Mouse (Mus musculus): ENCODE data around the gene Selenbp2.
"Not testable (repeated sequence)": the region's sequence is repeated elsewhere in the genome, so short reads cannot be mapped to it uniquely, and the experiment has no call there.

Selenbp2 gene

DNA sequence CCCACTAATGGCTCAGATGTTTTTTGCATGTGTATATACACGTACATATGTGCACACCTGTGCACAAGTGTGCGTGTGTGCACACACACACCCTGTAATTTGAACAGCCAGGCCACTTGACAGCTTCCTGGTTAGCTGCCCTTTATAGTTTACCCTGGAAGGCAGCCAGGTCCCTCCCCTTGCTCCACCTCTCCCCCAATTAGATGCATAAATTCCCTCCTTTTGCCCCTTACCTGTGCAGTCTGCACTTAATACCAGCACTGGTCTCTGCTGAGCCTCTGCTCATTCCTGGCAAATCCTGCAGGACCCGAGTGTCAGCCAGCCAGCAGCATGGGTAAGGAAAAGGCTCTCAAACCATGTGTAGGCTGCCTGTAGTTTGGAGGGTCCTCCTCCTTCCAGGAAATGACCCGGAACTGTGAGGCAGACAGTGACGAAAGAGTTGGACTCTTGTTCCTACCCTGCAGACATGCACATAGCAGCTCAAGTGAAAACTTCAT lies at the start of gene Selenbp2:
Gene Selenbp2 (plus strand): TSS at position 228 of the 497 bp plus-strand sequence.
- DNase-seq (ENCODE audit: low spot score in 2 of 2), result peak; percentile 19 to 50

DNA sequence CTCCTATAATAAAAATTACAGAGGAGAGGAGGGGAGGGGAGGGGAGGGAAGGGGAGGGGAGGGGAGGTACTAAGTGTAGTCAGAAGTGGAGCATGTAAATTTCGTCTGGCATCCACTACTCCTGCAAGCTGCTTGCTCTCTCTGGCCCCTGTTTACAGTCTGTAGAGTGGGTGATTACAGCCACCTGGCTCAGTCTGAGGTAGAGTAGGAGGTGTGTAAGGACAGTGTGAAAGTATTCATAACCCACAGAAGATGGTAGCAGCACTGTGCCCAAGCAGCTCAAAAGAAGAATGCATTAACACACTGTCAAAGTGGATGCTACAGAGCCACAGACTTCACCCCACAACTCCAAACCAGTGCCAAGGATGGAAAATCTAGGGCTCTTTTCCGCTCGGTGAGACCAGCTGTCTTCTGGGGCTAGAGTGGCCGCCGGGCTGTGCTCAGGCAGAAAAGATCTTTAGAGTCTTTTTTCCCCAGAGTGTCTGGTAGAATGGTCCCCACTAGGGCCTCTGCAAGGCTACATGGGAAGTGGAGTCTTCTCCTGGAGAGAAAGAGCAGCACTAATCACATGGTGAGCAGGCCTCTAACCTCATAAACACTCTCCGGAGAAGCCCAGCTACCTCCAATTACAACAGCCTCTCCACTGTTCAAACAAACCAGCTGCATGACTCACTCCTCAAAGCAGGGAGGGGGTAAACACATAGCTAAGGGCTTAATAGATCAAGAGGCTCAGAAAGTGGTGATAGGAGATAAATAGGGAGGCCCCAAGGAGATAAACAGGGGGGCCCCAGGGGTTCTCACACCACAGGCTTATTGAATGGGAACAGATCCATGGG lies 44.4 kb upstream of the Selenbp2 start:
- DNase-seq (ENCODE audit: low spot score in 2 of 2), result peak; percentile 41 to 47

DNA sequence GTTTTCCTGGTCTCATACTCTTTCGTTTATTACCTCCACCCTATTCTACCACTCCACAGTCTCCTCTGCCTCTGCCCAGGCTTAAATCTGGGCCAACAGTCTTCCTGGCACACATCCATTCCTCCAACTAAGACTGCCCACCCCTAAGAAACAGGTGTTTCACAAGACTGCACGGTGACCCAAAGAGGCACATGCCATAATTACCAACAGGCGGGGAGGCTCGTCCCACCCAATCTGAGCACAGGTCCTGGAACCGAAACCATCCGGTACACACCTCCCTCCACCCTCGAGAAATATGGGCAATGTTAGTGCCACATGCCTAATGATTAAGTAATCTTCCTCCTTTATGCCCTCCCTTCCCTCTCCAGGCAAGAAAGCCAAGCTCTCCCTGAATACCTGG lies 42.9 kb upstream of the Selenbp2 start:
- peak; percentile 27 to 39 for DNase-seq (ENCODE audit: low spot score in 2 of 2)

DNA sequence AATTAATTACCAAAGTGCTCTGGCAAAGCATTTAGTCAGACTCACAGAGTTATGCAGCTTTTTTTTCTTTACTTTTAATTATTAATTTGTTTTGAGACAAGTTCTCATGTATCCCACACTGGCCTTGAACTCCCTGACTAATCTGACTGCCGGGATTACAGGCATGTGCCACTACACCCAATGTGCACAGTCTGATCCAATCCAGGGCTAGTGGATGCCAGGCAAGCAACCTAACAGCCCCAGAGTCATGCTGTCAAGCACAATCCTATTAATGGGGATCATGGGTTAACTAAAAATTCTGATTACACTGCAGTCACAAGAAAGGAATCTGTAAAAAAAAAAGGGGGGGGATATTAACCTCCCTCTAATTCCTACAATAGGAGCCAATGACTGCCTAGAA lies 39.4 kb upstream of the Selenbp2 start:
- DNase-seq (ENCODE audit: low spot score in 2 of 2), result not testable (repeated sequence)

DNA sequence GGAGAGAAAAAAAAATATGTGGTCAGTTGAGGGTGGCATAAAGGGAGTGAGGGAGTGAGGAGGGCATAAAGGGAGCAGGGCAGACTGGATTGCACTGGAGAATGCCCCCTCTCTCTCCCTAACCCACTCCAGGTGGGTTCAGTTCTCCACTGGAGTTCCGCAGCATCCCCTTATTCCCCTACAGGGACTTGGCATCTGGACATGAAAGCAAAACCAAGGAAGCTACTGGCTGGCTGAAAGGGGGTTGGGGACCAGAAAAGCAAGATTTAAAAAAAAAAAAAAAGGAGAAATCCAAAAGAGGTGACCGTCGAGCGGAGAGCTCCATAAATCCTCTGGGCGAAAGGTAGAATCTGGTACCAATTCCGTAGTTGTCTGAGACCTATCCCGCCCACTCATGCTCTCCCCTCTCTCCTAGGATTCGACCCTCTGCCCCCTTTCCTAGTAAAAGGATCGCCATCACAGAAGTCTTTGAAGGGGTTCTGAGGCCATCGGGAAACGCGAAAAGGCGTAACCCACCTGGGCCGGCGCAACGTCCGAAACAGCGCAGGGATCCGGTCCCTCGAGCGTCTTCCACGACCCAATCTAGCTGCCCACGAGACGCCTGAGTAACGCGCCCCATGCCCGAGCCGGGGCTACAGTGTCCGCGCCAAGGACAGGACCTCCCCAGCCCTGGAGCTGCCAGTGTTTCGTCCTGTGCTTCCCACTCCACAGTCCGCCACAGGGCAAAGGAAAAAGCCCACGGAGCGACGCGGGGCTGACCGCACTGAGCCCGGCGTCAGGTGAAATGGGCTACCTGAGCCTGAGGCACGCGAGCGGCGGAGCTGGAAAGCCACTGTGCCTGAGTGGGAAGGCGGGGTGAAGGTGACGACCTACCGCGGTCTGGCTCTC lies 35.3 kb upstream of the Selenbp2 start:
- not testable (repeated sequence) for DNase-seq (ENCODE audit: low spot score in 2 of 2)

DNA sequence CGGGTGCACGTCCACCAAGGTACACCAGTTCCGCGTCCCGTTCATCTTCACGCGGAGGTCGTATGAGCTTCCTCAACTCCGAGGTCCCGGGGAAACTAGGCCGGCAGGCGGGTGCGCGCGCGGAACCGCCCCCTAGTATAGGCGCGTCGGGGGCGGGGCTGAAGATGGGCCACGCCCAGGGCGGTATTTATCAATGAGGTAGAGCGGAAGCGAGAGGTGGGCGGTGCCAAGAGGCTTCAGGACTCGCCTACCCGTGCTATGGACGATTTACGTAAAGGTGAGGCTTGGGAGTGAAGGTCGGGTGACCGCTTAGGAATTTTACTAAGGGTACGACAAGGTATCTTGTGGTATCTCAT lies 34.6 kb upstream of the Selenbp2 start, which contains the start of gene Tuft1:
Gene Tuft1 (minus strand): TSS at position 133 of the 356 bp plus-strand sequence.
- DNase-seq (ENCODE audit: low spot score in 2 of 2), result peak; percentile 73 to 81

DNA sequence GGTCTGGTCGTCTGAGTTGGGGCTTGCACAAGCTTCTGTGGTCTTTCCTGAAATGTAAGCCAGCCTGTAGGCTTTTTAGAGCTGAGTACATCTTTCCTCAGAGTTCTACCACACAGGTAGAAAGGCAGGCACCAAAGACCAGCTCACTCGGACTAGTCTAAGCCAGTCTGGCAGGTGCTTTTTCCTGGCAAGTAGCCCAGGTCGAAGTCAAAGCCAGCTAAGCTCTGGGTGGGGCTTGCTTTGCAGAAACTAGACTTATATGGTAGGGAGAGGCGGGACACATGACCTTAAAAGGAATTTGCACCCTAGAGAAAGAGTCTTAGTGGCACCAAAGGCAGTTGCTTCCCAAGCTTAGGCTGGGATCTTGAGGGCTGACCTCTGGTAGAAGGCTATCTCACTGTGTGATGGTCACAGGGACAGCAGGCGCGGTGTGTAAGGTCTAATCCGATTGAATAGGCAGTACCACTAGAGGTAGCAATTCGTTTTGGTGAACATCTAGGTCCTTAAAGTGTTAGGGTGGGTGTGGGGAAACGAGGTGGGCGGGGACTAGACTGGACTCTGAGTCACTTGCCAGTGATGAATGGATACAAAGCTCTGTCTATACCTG lies 34.1 kb upstream of the Selenbp2 start:
- DNase-seq (ENCODE audit: low spot score in 2 of 2), result not testable (repeated sequence)

DNA sequence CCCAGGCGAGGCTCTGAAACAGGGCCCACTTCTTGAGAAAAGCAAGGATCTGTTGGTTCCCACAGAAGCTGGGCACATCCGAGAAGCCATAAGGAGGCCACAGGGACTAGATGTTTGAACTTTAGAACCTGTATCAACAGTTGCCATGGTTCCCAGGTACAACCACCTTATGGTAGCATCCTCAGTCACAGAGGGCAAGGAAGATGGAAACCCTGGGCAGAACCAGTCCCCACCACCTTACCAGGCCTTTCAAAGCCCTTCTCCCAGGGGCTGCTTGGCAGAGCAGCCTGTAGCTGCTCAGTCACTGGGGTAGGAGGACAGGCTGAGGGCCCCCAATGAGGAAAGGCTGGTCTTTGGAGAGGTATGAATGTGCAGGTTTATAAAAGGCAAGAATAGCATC lies 32.5 kb upstream of the Selenbp2 start:
- DNase-seq (ENCODE audit: low spot score in 2 of 2), result not testable (repeated sequence)

DNA sequence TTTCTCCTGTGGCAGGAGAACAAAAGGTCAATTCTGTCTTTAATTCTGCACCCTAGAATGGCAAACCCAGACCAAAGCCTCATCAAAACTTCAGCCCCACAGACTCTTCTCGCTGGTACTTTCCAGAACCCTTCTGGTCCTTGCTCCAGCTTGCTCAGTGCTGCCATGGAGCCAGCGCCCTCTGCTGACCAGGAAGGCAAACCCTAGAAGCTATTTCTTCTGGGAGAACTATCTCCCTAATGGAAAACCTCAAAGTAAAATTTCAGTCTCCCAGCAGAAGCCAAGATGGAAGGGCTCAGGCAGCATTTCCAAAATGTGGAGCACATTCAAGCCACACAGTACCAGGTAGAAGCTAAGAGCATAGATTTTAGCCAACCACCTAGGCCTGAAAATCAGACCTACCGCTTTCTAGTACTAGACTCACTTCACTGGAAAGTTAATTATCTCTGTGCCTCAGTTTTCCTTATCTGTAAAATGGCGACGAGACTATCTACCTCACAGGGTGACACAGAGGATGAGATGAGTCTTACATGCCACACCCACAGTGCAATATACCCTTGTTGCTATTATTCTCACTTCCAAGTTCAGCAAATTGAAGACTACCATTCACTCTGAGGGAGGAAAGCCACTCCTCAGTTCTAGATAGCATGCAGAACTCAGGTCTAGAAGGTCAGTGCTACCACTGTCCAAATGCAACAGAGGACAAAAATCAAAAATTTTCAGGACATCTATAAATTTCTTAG lies 28.1 kb upstream of the Selenbp2 start:
- DNase-seq (ENCODE audit: low spot score in 2 of 2), result not testable (repeated sequence)

DNA sequence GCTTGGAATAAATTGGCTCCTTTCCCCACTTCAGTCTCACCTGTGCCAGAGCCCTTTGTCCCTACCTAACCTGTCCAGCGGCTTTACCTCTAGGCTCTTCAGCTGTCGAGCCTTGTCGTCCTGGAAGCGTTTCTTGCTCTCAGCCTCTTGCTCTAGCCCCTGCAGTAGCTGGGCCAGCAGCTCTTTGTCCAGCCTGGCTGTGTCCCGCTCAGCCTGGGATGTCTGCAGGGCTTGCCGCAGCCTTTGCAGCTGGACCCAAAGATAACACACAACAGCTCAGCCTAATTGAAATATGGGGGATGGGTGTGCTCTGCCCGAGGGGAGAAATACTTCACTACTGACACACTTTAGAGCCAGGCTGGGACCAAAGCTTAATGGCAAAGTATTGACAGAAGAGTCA lies 27.5 kb upstream of the Selenbp2 start:
- DNase-seq (ENCODE audit: low spot score in 2 of 2), result not testable (repeated sequence)

DNA sequence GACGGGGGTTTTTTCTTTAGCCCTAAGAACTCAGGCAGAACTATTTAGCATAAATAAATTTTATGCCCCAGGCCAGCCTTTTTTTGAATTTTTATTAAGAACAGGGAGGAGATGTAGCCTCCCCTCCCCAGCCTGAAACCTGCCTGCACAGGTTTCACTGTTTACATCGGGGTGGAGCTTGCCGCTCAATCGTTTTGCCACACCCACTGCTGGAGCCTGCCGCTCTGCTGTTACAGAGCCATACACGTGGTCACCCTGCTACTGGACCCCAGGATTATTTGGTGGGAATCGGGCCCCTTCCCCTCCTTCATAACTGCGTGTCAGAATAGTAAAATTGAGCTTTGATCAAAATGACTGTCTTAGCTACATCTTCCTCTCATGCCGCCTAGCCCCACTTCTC lies 18.3 kb upstream of the Selenbp2 start:
- not testable (repeated sequence) for DNase-seq (ENCODE audit: low spot score in 2 of 2)

DNA sequence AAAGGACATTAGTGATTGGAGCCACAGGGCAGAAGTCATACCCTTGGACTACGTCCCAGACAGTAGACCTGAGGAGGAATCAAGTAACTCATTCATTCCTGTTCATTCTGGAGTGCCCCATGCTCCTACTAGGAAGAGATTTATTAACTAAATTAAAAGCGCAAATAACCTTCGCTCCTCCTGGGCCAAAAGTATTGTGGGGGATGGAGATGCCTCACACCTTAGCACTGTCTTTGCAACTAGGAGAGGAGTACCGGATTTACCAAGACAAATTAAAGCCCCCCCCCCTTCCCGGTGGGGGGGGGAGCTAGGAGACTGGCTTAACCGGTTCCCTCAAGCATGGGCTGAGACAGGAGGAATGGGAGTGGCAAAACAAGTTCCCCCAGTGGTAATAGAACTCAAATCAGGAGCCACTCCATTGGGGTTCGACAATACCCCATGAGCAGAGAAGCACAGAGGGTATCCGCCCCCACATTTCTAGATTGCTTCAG lies 14.0 kb upstream of the Selenbp2 start:
- peak; percentile 56 to 63 for DNase-seq (ENCODE audit: low spot score in 2 of 2)

DNA sequence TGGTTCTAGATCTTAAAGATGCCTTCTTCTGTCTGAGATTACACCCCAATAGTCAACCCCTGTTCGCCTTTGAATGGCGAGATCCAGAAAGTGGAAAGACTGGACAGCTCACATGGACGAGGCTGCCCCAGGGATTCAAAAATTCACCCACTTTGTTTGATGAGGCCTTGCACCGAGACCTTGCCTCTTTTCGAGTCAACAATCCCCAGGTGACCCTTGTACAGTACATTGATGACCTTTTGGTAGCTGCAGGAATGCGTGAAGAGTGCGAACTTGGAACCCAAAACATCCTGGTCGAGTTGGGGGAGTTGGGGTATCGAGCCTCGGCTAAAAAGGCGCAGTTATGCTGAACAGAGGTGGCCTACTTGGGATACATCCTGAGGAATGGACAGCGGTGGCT lies 13.3 kb upstream of the Selenbp2 start:
- not testable (repeated sequence) for DNase-seq (ENCODE audit: low spot score in 2 of 2)

DNA sequence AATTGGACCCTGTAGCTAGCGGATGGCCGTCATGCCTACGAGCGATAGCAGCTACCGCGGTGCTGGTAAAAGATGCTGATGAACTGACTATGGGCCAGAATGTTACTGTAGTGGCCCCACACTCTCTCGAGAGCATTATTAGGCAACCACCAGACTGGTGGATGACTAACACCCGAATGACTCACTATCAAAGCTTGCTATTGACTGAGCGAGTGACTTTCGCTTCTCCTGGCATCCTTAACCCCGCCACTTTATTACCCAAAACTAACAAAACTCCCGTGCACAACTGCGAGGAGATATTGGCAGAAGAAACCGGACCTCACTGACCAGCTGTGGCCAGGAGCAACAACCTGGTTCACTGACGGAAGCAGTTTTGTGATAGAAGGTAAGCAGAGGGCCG lies 12.6 kb upstream of the Selenbp2 start:
- peak in 1 of 2 experiments; percentile 46 for DNase-seq (ENCODE audit: low spot score in 2 of 2)

DNA sequence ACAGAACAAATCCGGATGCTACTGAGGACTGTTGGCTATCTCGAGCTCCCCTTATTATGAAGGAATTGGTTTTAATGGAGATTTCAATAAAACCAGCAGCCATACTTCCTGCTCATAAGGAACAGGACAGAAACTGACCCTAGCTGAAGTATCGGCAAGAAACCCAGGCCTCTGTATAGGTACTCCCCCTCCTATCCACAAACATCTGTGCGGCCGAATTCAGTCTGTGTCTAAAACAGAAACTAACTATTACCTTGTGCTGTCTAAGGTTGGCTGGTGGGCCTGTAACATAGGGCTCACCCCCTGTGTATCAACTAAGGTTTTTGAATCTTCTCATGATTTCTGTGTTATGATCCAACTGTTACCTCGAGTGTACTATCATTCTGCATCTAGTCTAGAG lies 9.7 kb upstream of the Selenbp2 start:
- DNase-seq (ENCODE audit: low spot score in 2 of 2), result no peak

DNA sequence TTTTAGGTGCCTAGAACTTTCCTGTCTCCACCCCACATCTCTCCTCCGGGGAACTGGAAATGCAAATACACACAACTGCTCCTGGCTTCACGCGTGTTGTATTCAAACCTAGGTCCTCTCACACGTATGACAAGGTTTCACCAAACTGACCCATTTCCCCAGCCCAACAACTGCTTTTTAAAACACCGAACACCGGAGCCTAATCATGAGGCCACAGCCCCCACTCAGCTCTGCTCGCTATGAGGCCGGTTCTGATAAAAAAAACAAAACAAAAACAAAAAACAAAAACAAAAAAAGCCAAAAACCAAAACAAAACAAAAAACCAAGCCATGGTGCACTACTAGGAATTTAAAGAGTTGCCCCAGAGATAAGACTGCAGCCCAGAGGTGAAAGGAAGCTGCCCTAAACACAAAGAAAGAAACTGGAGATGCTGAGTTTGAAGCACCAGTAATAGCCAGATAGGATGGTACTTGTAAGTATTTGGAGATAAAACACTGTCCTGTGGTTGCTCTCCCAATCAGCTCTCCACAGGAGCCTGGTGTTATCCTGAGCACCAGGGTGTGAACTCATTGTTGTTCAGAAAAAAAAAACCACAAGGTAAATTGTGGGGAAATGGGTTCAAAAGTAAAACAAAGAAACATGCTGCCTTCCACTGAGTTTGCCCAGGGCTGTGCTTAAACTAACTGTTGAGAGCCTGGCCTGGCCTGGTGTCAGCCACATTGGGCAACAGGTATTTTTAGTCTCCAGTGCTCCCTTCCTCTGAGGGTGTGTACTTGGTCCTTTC lies 7.2 kb upstream of the Selenbp2 start:
- not testable (repeated sequence) for DNase-seq (ENCODE audit: low spot score in 2 of 2)

DNA sequence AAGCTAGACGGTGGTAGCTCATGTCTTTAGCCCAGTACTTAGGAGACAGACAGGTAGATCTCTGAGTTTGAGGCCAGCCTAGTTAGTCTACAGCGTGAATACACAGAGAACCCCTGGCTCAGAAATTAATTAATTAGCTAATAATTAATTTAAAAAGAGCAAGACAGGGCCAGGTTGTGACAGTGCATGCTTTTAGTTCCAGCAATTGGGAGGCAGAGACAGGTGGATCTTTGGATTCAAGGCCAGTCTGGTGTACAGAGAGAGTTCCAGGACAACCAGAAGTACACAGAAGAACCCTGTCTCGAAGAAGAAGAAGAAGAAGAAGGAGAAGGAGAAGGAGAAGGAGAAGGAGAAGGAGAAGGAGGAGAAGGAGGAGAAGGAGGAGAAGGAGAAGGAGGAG lies 4.7 kb upstream of the Selenbp2 start:
- DNase-seq (ENCODE audit: low spot score in 2 of 2), result not testable (repeated sequence)

DNA sequence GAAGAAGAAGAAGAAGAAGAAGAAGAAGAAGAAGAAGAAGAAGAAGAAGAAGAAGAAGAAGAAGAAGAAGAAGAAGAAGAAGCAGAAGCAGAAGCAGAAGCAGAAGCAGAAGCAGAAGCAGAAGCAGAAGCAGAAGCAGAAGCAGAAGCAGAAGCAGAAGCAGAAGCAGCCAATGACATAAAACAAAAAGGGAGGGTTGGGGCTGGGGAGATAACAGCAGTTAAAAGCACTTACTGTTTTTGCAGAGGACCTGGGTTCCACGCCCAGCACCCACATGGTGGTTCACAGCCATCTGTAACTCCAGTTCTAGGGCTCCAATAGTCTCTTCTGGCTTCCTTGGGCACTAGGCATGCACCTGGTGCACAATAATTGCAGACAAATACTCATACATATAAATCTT lies 4.2 kb upstream of the Selenbp2 start:
- DNase-seq (ENCODE audit: low spot score in 2 of 2), result not testable (repeated sequence)

DNA sequence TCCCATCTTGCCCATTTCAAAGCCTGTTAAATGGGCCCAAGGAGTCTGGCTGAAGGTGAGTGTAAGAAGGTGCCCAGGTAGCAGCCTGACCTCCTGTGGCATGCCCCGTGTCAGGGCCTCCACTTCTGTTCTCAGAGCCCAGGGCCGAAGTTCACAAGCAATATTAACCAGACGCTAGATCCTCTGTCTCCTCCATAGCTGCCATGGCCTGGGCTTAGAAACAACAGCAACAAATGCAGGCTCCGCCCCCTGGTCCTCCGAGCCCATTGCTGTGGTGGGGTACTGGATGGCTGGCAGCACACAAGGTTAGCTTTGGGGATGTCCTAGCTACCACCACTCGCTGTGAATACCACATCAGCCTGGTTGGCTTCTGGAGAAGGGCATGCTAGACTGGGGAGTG lies 3.2 kb upstream of the Selenbp2 start:
- DNase-seq (ENCODE audit: low spot score in 2 of 2), result not testable (repeated sequence)

DNA sequence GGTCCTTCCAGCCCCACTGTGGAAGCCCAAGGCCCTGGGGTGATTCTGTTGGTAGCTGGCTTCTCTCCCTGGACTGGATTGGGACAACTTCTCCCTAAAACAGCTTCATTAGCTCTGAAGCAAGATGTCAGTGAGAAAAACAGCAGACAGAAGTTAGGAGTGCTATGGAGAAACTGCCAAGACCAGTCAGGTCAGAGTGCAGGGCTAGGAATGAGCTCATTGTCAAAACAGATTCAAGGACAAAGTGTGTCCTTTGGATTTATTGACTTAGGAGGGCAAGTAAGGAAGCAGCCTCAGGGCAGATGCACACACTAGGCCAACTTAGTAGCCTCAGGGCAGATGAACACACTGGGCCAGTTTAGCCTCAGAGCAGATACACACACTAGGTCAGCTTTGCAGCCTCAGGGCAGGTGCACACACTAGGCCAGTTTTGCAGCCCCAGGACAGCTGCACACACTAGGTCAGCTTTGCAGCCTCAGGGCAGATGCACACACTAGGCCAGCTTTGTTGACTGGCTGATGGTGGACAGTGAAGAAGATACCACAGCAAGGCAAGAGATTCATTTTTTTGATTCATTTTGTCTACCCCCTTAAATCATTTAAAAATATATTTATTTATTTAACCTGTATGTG lies 2.6 kb upstream of the Selenbp2 start:
- no peak for DNase-seq (ENCODE audit: low spot score in 2 of 2)
